Mouse (Mus musculus): Measurements from ENCODE around the gene Cdk8.
A peak's percentile ranks its signal among the peaks of the same experiment; 100 is the strongest.

The Cdk8 gene

GRCm38 (mm10) chr5:146281241-146281818 lies 50.3 kb downstream of the Cdk8 start:
- no peak for DNase-seq (ENCODE audit: low spot score)

- no peak for DNase-seq (ENCODE audit: low spot score)
These were observed 51.0 kb downstream of the Cdk8 start for GRCm38 (mm10) chr5:146281884-146282579.

GRCm38 (mm10) chr5:146283899-146284298 lies 52.9 kb downstream of the Cdk8 start:
- no peak for DNase-seq (ENCODE audit: low spot score)

GRCm38 (mm10) chr5:146287416-146287815 lies 56.4 kb downstream of the Cdk8 start:
- DNase-seq (ENCODE audit: low spot score) = no peak

GRCm38 (mm10) chr5:146288048-146288501 lies 57.0 kb downstream of the Cdk8 start:
- no peak for DNase-seq (ENCODE audit: low spot score)

GRCm38 (mm10) chr5:146289921-146290320 lies 58.9 kb downstream of the Cdk8 start:
- no peak for DNase-seq (ENCODE audit: low spot score)

- DNase-seq (ENCODE audit: low spot score) = no peak
These were observed 59.4 kb downstream of the Cdk8 start for GRCm38 (mm10) chr5:146290446-146290845.

GRCm38 (mm10) chr5:146291560-146291959 lies 60.5 kb downstream of the Cdk8 start:
- DNase-seq (ENCODE audit: low spot score) = no peak

- no peak for DNase-seq (ENCODE audit: low spot score)
These were observed 62.1 kb downstream of the Cdk8 start for GRCm38 (mm10) chr5:146292896-146293680.

- DNase-seq (ENCODE audit: low spot score) = no peak
These were observed 63.1 kb downstream of the Cdk8 start for GRCm38 (mm10) chr5:146293919-146294700.

- DNase-seq (ENCODE audit: low spot score) = no peak
These were observed 63.8 kb downstream of the Cdk8 start for GRCm38 (mm10) chr5:146294834-146295233.

- DNase-seq (ENCODE audit: low spot score) = no peak
These were observed 67.9 kb downstream of the Cdk8 start for GRCm38 (mm10) chr5:146298807-146299519.

GRCm38 (mm10) chr5:146299520-146299870 lies 68.5 kb downstream of the Cdk8 start:
- no peak for DNase-seq (ENCODE audit: low spot score)

GRCm38 (mm10) chr5:146303470-146303869 lies 72.4 kb downstream of the Cdk8 start:
- DNase-seq (ENCODE audit: low spot score) = peak; percentile 74

- no peak for DNase-seq (ENCODE audit: low spot score)
These were observed 76.2 kb downstream of the Cdk8 start for GRCm38 (mm10) chr5:146307046-146307743.

- DNase-seq (ENCODE audit: low spot score) = no peak
These were observed 76.7 kb downstream of the Cdk8 start for GRCm38 (mm10) chr5:146307744-146308096.

- DNase-seq (ENCODE audit: low spot score) = no peak
These were observed 83.5 kb downstream of the Cdk8 start for GRCm38 (mm10) chr5:146314538-146314937.

GRCm38 (mm10) chr5:146315268-146315921 lies 84.4 kb downstream of the Cdk8 start:
- peak; percentile 14 for DNase-seq (ENCODE audit: low spot score)

- no peak for DNase-seq (ENCODE audit: low spot score)
These were observed 85.3 kb downstream of the Cdk8 start for GRCm38 (mm10) chr5:146316316-146316715.

- no peak for DNase-seq (ENCODE audit: low spot score)
These were observed 87.0 kb downstream of the Cdk8 start for GRCm38 (mm10) chr5:146318051-146318450.

GRCm38 (mm10) chr5:146318461-146318860 lies 87.4 kb downstream of the Cdk8 start:
- DNase-seq (ENCODE audit: low spot score) = no peak

Data from retina, embryonic 14.5 days (tissue).